Mouse (Mus musculus) erythroblast, embryonic 14.5 days (primary cell): ENCODE measurements around the gene 4930402H24Rik. TPM values are rescaled to one million over a fixed set of nuclear protein-coding genes. Genes with fewer than 3 reads are reported as not detected.

Source experiments
- H3K27me3 ChIP-seq: 2 replicates; pipeline ENCODE4 v1.6.1; 2012; ENCODE audit warnings: inconsistent platforms; ENCODE audit not compliant: control insufficient read depth
- H3K36me3 ChIP-seq: 2 replicates; pipeline ENCODE4 v1.6.1; 2012; ENCODE audit warnings: mild to moderate bottlenecking, inconsistent platforms; ENCODE audit not compliant: control insufficient read depth
- H3K4me1 ChIP-seq: 2 replicates; pipeline ENCODE4 v1.6.1; 2012; ENCODE audit warnings: inconsistent platforms; ENCODE audit not compliant: control insufficient read depth
- H3K4me3 ChIP-seq: replicated peaks from 2 replicates; pipeline ENCODE3; 2012; ENCODE audit warnings: moderate library complexity, mild to moderate bottlenecking, inconsistent platforms
- H3K9me3 ChIP-seq: 2 replicates; pipeline ENCODE4 v1.6.1; 2012; ENCODE audit warnings: low read length, inconsistent platforms, mixed read lengths; ENCODE audit not compliant: control insufficient read depth
- GATA1 ChIP-seq: IDR thresholded peaks from 2 replicates; pipeline ENCODE4 v1.6.1; 2012; ENCODE audit warnings: low read length, inconsistent platforms, mixed read lengths
- TAL1 ChIP-seq: IDR thresholded peaks from 3 replicates; pipeline ENCODE4 v1.6.1; 2012; ENCODE audit warnings: low read length, inconsistent platforms, mixed read lengths
- polyA plus RNA-seq: library from polyadenylated mRNA; stranded (reverse); fragments of >175 nt; gene quantifications from 2 replicates; pipeline ENCODE4 v1.2.3, GENCODE M21; 2012

Gene 4930402H24Rik
- 0.11 and 0.34 TPM in 2 replicates for polyA plus RNA-seq

DNA sequence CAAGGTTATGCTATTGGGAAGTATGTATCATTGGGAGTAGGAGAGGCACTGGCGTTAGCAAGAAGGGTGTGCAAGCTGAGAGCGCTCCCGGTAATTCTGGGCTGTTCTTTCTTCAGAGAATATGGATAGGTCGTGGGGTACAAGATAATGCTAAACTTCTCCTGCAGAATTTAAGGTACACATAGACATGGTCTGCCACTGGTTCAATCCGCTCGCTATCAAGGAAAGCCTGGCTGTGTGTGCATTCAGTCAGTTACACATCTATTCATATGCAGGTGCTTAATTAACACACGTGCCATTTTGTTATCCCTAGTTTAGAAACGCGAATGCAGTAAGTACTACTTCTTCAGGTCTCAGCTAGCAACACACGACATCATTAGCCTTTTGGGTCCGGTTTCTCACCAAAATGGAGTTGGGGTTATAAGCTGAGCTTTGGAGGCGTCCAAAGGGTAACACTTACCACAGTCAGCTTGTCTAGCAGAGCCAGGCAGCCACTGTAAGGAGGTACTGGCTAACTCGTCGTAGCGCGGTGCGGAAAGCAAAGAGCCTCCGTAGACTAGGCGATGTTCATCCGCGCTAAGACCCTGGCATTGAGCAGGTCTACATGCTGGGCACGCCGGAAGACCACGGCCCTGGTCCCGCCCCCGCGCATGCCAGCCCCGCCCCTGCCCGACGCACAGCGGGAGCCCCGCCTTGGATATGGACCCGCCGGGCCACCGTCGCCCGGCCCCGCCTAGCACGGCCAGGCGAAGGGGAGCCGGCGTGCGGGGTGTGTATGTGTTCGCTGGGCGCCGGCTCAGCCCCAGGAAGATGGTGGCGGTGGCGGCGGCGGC, at the start of gene 4930402H24Rik, which contains the start of gene Atrn:
Gene 4930402H24Rik (minus strand): TSS at position 656 of the 833 bp plus-strand sequence.
Gene Atrn (plus strand): TSS at position 745 of the 833 bp plus-strand sequence.
- Histone ChIP-seq H3K27me3 (no peaks in the 10 kb centered on the region), H3K4me1 (peaks cover 30% of the 10 kb centered on the region), H3K9me3 (no peaks in the 10 kb centered on the region), H3K4me3 (peak within 1 kb of the TSS; percentile 94), H3K36me3 (peaks cover 3% of the 10 kb centered on the region)
- no peak for TF ChIP-seq GATA1
- TF ChIP-seq TAL1 = no peak

DNA sequence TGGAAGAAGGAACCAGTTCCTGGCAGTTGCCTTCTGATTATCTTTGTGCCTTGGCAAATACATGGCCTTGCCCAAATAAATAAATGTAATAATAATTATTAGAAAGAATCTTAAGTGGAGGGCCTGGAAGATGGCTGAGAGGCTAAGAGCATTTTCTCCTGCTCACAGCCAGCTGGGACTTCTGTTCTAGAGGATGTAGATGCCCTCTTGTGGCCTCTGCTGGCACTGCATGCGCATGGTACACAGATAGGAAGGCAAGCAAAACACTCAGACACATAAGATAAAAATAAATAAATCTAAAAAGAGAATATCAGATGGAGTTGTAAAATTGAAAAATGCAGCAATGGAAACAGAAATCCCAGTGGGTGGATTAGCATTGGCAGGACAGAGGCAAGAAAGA, 44.3 kb upstream of the 4930402H24Rik start:
- TF ChIP-seq TAL1 (no peak), GATA1 (no peak)
- Histone ChIP-seq H3K4me3 (no peak overlapping the region), H3K9me3 (no peaks in the 10 kb centered on the region), H3K4me1 (0 out of 2 replicates have a peak, but pooled peaks cover 2% of the 10 kb centered on the region), H3K36me3 (peaks cover 16% of the 10 kb centered on the region), H3K27me3 (no peaks in the 10 kb centered on the region)

DNA sequence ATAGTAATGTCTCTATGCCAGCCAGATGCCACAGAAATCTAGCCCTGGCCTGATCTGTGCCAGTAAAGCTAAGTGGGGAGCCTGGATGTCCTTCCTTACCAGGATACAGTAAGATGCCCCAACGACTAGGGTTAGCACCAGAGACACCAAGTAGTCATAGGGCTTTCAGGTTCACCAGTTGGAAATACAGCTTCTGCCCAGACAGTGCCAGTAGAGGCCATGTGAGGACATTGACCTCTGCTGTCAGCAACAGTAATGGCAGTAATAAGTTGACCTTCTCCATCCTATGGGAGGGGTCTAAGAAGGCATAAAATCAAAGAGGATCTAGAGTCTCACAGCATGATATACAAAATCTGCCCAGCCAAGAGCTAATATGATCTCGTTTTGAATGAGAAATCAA, 43.6 kb upstream of the 4930402H24Rik start:
- no peaks in the 10 kb centered on the region for H3K9me3 ChIP-seq
- no peak for TF ChIP-seq GATA1
- no peak for TF ChIP-seq TAL1

DNA sequence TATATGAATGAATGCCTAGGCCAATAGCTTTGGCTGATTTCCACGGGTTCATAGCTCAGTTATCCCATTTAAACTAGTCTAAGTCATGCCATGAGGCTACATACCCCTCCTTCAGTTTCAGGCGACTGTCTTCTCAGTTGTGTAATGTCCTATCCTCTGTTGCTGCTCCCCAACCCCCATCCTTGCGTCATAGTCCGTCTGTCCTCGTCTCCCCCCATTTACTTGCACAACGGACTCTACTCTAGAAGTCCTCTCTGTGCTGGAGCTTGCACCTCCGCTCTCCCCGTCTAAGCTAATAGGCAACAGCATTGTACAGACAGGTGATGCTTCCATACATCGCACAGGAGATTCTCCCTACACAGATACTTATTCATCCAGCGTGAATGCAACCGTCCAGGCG, 26.7 kb upstream of the 4930402H24Rik start:
- TF ChIP-seq GATA1 = no peak
- no peak for TF ChIP-seq TAL1

More for the DNA sequence above, 43.6 kb upstream of the 4930402H24Rik start:
- 0 out of 2 replicates have a peak, but pooled peaks cover 2% of the 10 kb centered on the region for H3K4me1 ChIP-seq
- H3K4me3 ChIP-seq = no peak overlapping the region
- H3K27me3 ChIP-seq = no peaks in the 10 kb centered on the region
- H3K36me3 ChIP-seq = peaks cover 16% of the 10 kb centered on the region

DNA sequence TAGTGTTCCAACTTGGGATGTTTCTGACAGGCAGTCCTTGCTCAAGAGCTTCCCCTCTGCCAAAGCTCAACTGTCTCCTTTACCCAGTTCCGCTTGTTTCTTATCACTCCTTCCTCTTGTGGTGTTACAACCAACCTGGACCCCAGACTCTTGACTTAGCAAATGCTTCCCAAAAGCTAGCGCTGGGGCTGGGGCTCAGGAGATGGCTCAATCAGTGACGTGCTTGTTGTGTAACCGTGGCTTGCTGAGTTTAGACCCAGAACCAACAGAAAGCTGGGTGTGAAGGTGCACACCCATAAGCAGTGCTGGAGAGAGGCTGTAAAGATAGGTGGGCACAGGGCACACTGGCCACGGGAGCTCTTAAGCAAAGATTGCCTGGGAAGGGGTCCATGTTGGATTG, 23.8 kb upstream of the 4930402H24Rik start:
- no peaks in the 10 kb centered on the region for H3K9me3 ChIP-seq
- H3K4me1 ChIP-seq = peaks cover 3% of the 10 kb centered on the region; the same call in 1 of the 2 replicates
- H3K36me3 ChIP-seq = peaks cover 4% of the 10 kb centered on the region
- no peak for TF ChIP-seq GATA1
- TF ChIP-seq TAL1 = no peak
- H3K4me3 ChIP-seq = no peak overlapping the region
- no peaks in the 10 kb centered on the region for H3K27me3 ChIP-seq

More for the DNA sequence above, 26.7 kb upstream of the 4930402H24Rik start:
- H3K4me1 ChIP-seq = peaks cover 3% of the 10 kb centered on the region; the same call in 1 of the 2 replicates
- no peaks in the 10 kb centered on the region for H3K27me3 ChIP-seq
- no peak overlapping the region for H3K4me3 ChIP-seq
- peaks cover 8% of the 10 kb centered on the region for H3K36me3 ChIP-seq
- H3K9me3 ChIP-seq = no peaks in the 10 kb centered on the region

DNA sequence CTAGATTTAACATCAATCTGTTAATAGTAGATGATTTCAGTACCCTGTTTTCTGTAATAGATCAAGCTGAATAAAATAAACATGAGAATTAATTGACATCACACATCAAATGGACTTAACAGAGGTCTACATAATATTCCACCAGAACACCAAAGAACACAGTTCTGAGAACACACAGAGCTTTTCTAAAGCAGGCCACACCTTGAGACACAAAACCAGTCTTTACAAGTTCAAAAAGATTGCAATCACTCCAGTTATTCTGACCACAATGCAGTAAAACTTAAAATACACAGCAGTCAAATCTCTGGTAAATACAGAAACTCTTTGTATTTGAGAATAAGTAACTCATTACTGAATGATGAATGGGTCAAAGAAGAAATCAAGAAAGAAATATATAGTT, 22.3 kb upstream of the 4930402H24Rik start:
- peaks cover 3% of the 10 kb centered on the region; the same call in 1 of the 2 replicates for H3K4me1 ChIP-seq
- no peak overlapping the region for H3K4me3 ChIP-seq
- H3K27me3 ChIP-seq = no peaks in the 10 kb centered on the region
- H3K36me3 ChIP-seq = peaks cover 4% of the 10 kb centered on the region; the same call in 1 of the 2 replicates
- TF ChIP-seq TAL1 (no peak), GATA1 (no peak)
- H3K9me3 ChIP-seq = no peaks in the 10 kb centered on the region

DNA sequence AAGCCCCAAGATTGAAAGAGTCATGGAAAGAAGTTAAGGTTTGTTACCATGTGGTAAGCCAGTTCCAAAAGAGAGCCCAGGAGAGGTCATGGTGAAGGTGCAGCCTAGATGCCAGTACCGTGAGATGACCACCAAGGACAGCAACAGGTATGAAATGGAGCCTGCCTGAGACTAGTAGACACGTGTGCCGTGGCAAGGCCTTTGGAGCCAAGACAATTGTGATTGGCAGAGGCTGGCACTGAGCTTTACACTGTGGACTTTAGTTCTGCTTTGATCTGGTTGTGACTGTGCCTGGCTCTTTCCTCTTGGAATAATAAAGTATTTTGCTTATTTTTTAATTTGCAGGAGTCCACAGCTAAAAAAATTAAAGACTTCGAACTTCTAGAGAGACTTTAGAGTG, 21.8 kb upstream of the 4930402H24Rik start:
- Histone ChIP-seq H3K27me3 (no peaks in the 10 kb centered on the region), H3K36me3 (peaks cover 2% of the 10 kb centered on the region; the same call in 1 of the 2 replicates), H3K9me3 (no peaks in the 10 kb centered on the region), H3K4me1 (peaks cover 3% of the 10 kb centered on the region; the same call in 1 of the 2 replicates), H3K4me3 (no peak overlapping the region)
- TF ChIP-seq TAL1 (no peak), GATA1 (no peak)

DNA sequence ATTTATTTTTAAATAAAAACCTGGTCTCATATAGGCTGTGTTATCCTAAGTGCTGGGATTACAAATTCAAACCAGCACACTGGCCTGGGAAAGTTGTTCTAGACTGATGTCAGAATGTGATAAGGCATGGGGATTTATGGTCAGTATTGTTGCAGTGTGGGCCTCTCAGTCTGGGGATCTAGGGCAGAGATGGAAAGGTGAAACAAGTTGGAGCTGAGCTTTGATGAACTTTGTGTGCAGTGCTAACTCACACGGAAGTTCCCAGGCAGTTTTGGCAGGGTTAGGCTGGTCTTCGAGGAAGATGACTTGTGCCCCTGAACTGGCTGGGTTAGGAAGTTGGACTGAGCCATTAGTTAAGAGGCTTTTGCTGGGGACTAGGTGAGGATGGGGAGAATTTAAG, 18.7 kb upstream of the 4930402H24Rik start:
- Histone ChIP-seq H3K4me1 (peaks cover 2% of the 10 kb centered on the region; the same call in 1 of the 2 replicates), H3K36me3 (no peaks in the 10 kb centered on the region; the same call in 1 of the 2 replicates), H3K4me3 (no peak overlapping the region), H3K27me3 (no peaks in the 10 kb centered on the region), H3K9me3 (no peaks in the 10 kb centered on the region)
- TF ChIP-seq GATA1 (no peak), TAL1 (no peak)

DNA sequence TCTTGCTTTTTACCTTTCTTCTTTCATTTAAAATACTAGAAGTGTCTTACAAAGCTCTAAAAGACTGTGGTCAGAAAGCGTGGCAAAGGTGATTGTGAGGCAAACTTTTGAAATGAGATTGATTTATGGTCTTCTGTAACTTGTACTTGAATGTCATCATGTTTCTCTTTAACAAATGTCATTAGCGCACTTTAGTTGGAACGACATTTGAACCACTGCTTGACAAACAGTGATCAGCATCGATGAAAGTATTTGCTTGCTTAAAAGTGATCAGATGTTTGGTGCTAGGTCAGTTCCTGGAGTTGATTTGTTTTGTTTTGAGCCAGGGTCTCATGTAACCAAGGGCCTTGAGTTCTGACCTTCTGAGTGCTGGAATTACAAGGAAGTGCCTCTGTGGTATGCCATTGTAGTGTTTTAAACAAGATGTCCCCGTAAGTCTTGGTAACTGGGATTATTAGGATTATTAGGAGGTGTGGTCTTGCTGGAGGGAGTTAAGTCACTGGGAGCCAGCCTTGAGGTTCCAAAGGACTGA, 12.9 kb upstream of the 4930402H24Rik start:
- H3K36me3 ChIP-seq = no peaks in the 10 kb centered on the region; the same call in none of the 2 replicates
- H3K4me1 ChIP-seq = no peaks in the 10 kb centered on the region
- H3K4me3 ChIP-seq = no peak overlapping the region
- no peaks in the 10 kb centered on the region for H3K27me3 ChIP-seq
- TF ChIP-seq TAL1 (no peak), GATA1 (no peak)
- H3K9me3 ChIP-seq = no peaks in the 10 kb centered on the region
